Mouse (Mus musculus) gastrocnemius, adult 2 months (tissue): ENCODE data around the gene Map7. TPM values are rescaled to one million over a fixed set of nuclear protein-coding genes. Genes with fewer than 3 reads are reported as not detected.

Source experiments
- DNase-seq: peaks from one replicate; pipeline ENCODE4 v3.0.0; 2022
- H3K27ac ChIP-seq: fragments of 200-600 bp; 2 replicates; pipeline ENCODE4 v1.8.1; 2022; ENCODE audit warnings: mild to moderate bottlenecking
- H3K4me3 ChIP-seq: fragments of 200-600 bp; 2 replicates; pipeline ENCODE4 v1.8.1; 2022; ENCODE audit warnings: mild to moderate bottlenecking, moderate library complexity
- CTCF ChIP-seq: fragments of 200-600 bp; IDR thresholded peaks from 2 replicates; pipeline ENCODE4 v1.8.1; 2022; ENCODE audit warnings: antibody characterized with exemption, mild to moderate bottlenecking, moderate library complexity
- intact Hi-C: fragments of 180-260 bp; cut with DNase I; formaldehyde crosslinking; loops from one replicate; pipeline ENCODE4 v1.15.1; 2025
- microRNA-seq: library from miRNA; unstranded; fragments of <30 nt; microRNA quantifications from one replicate; pipeline ENCODE4 v1.2.0, GENCODE M21; 2021
- total RNA-seq, 2 experiments: library from RNA; stranded (reverse); gene quantifications; 2 replicates each; pipeline ENCODE4 v1.2.3; 2021

Gene Map7
- total RNA-seq, 2 experiments from 2014 or later: 3.9 to 4.9 TPM

- Histone ChIP-seq H3K27ac (no peak overlapping the region), H3K4me3 (no peak overlapping the region)
- intact Hi-C loops: no loop called here
- TF ChIP-seq CTCF: no peak
- no peak for DNase-seq
Measured at GRCm38 (mm10) chr10:20298152-20298920, 150.1 kb downstream of the Map7 start.

- TF ChIP-seq CTCF: no peak
- H3K27ac ChIP-seq: no peak overlapping the region
- no peak for DNase-seq
- H3K4me3 ChIP-seq: no peak overlapping the region
- intact Hi-C loops: no loop called here
Measured at GRCm38 (mm10) chr10:20299114-20299513, 150.8 kb downstream of the Map7 start.

GRCm38 (mm10) chr10:20310969-20311769, 162.9 kb downstream of the Map7 start:
- H3K4me3 ChIP-seq: peak overlapping the region; percentile 95
- no peak for TF ChIP-seq CTCF
- H3K27ac ChIP-seq: peak overlapping the region; percentile 98
- intact Hi-C loops: loop anchor here (5.0 kb wide), 1 partner anchor 641 kb away; the partner anchor contains the start of gene Ahi1
- DNase-seq: no peak

GRCm38 (mm10) chr10:20311918-20312735, 163.9 kb downstream of the Map7 start, which contains the start of gene Bclaf1:
Gene Bclaf1 (plus strand): TSS chr10:20312469.
- intact Hi-C loops: loop anchor here (5.0 kb wide), 1 partner anchor 640 kb away; the partner anchor contains the start of gene Ahi1
- TF ChIP-seq CTCF: no peak
- peak within 1 kb of the TSS; percentile 98 for H3K27ac ChIP-seq

GRCm38 (mm10) chr10:20312736-20313301, 164.5 kb downstream of the Map7 start:
- no peak for TF ChIP-seq CTCF
- Histone ChIP-seq H3K4me3 (peak overlapping the region; percentile 95), H3K27ac (peak overlapping the region; percentile 98)
- DNase-seq: peak; percentile 94
- intact Hi-C loops: loop anchor here (5.0 kb wide), 1 partner anchor 639 kb away; the partner anchor contains the start of gene Ahi1

More at GRCm38 (mm10) chr10:20311918-20312735, 163.9 kb downstream of the Map7 start, which contains the start of gene Bclaf1:
- H3K4me3 ChIP-seq: peak within 1 kb of the TSS; percentile 95
- peak; percentile 100 for DNase-seq

GRCm38 (mm10) chr10:20313447-20313846, 165.2 kb downstream of the Map7 start:
- peak overlapping the region; percentile 98 for H3K27ac ChIP-seq
- H3K4me3 ChIP-seq: peak overlapping the region; percentile 95
- intact Hi-C loops: loop anchor here (5.0 kb wide), 1 partner anchor 639 kb away; the partner anchor contains the start of gene Ahi1
- DNase-seq: no peak
- no peak for TF ChIP-seq CTCF

- TF ChIP-seq CTCF: no peak
- H3K4me3 ChIP-seq: peak overlapping the region; percentile 95
- intact Hi-C loops: loop anchor here (5.0 kb wide), 1 partner anchor 638 kb away; the partner anchor contains the start of gene Ahi1
- H3K27ac ChIP-seq: peak overlapping the region; percentile 98
- no peak for DNase-seq
Measured at GRCm38 (mm10) chr10:20313941-20314340, 165.7 kb downstream of the Map7 start.

GRCm38 (mm10) chr10:20314797-20315196, 166.5 kb downstream of the Map7 start:
- Histone ChIP-seq H3K27ac (no peak overlapping the region), H3K4me3 (no peak overlapping the region)
- DNase-seq: no peak
- intact Hi-C loops: loop anchor here (5.0 kb wide), 1 partner anchor 638 kb away; the partner anchor contains the start of gene Ahi1
- peak; percentile 51 for TF ChIP-seq CTCF

- DNase-seq: peak; percentile 38
- Histone ChIP-seq H3K27ac (0 out of 2 replicates have a peak overlapping the region, but pooled peaks have one; percentile 3), H3K4me3 (no peak overlapping the region)
- intact Hi-C loops: no loop called here
- TF ChIP-seq CTCF: no peak
Measured at GRCm38 (mm10) chr10:20317466-20317865, 169.2 kb downstream of the Map7 start.

- Histone ChIP-seq H3K27ac (no peak overlapping the region), H3K4me3 (no peak overlapping the region)
- TF ChIP-seq CTCF: no peak
- intact Hi-C loops: no loop called here
- no peak for DNase-seq
Measured at GRCm38 (mm10) chr10:20326226-20326625, 178.0 kb downstream of the Map7 start.

Small RNAs within 50 kb of the gene (microRNA-seq; reads per million reads assigned to microRNA genes)
- gene Mir6413: not detected

Other genes starting within 250 kb of the Map7 start
- 10 to 100 TPM; 16.1 to 23.8 TPM for gene Pex7, start 240.8 kb upstream of the Map7 start, total RNA-seq
- 10 to 100 TPM in 1 of 2 experiments, 1 to 10 TPM in 1; 8.6 to 15.2 TPM for gene Map3k5, start 214.0 kb upstream of the Map7 start, total RNA-seq
- gene Bclaf1, start 164.0 kb downstream of the Map7 start, total RNA-seq: 10 to 100 TPM; 49.1 to 58.7 TPM
- gene Mtfr2, start 199.3 kb downstream of the Map7 start, total RNA-seq: not detected